Mouse (Mus musculus): ENCODE results near the gene Olfr1459. TPM values are rescaled to one million over a fixed set of nuclear protein-coding genes. Genes with fewer than 3 reads are reported as not detected.

Olfr1459 gene
- polyA plus RNA-seq (2015; fragmentation: Nextera tagmentation; extraction: Ambion mirVana), result not detected in 2 replicates

GRCm38 (mm10) chr19:13149449-13149848 lies at the start of gene Olfr1459:
Gene Olfr1459, minus strand, starts transcription at chr19:13149549.
- Histone ChIP-seq H3K27me3 (ENCODE audit: control insufficient read depth, insufficient read depth, low read depth, low read length) (no peaks in the 10 kb centered on the region), H3K9ac (ENCODE audit: low read depth, low read length) (no peak within 1 kb of the TSS), H3K4me1 (ENCODE audit: control insufficient read depth, insufficient read depth, low read length) (no peaks in the 10 kb centered on the region), H3K27ac (ENCODE audit: low read length) (no peak within 1 kb of the TSS), H3K4me3 (ENCODE audit: low read depth, low read length) (no peak within 1 kb of the TSS), H3K4me2 (ENCODE audit: low read length) (no peak within 1 kb of the TSS), H3K9me3 (replicated peaks; ENCODE audit: control insufficient read depth, low read length, poor library complexity, severe bottlenecking) (peaks cover 11% of the 10 kb centered on the region; the same call in 1 of the 2 replicates), H3K36me3 (ENCODE audit: control insufficient read depth, insufficient read depth, low read length) (no peaks in the 10 kb centered on the region)
- 71% methylated on average over 1 of the region's 1 CpGs for WGBS
- no peak for ATAC-seq

- no peaks in the 10 kb centered on the region for H3K36me3 ChIP-seq (ENCODE audit: control insufficient read depth, insufficient read depth, low read length)
- H3K4me2 ChIP-seq (ENCODE audit: low read length), result no peak within 1 kb of the TSS
- H3K4me3 ChIP-seq (ENCODE audit: low read depth, low read length), result no peak within 1 kb of the TSS
- WGBS, result 92% methylated on average over 1 of the region's 1 CpGs
- ATAC-seq, result no peak
- H3K4me1 ChIP-seq (ENCODE audit: control insufficient read depth, insufficient read depth, low read length), result no peaks in the 10 kb centered on the region
- peaks cover 5% of the 10 kb centered on the region; the same call in 1 of the 2 replicates for H3K9me3 ChIP-seq (replicated peaks; ENCODE audit: control insufficient read depth, low read length, poor library complexity, severe bottlenecking)
- no peaks in the 10 kb centered on the region for H3K27me3 ChIP-seq (ENCODE audit: control insufficient read depth, insufficient read depth, low read depth, low read length)
- H3K9ac ChIP-seq (ENCODE audit: low read depth, low read length), result no peak within 1 kb of the TSS
- no peak within 1 kb of the TSS for H3K27ac ChIP-seq (ENCODE audit: low read length)
These were observed 36.1 kb upstream of the Olfr1459 start, which contains the start of gene Olfr1462 for GRCm38 (mm10) chr19:13185434-13185833. Gene Olfr1462, plus strand, starts transcription at chr19:13185734.

- Histone ChIP-seq H3K36me3 (ENCODE audit: control insufficient read depth, insufficient read depth, low read length) (no peaks in the 10 kb centered on the region), H3K27me3 (ENCODE audit: control insufficient read depth, insufficient read depth, low read depth, low read length) (no peaks in the 10 kb centered on the region), H3K9me3 (replicated peaks; ENCODE audit: control insufficient read depth, low read length, poor library complexity, severe bottlenecking) (no peaks in the 10 kb centered on the region; the same call in 1 of the 2 replicates), H3K4me3 (ENCODE audit: low read depth, low read length) (no peak within 1 kb of the TSS), H3K4me1 (ENCODE audit: control insufficient read depth, insufficient read depth, low read length) (no peaks in the 10 kb centered on the region), H3K27ac (ENCODE audit: low read length) (no peak within 1 kb of the TSS), H3K9ac (ENCODE audit: low read depth, low read length) (no peak within 1 kb of the TSS), H3K4me2 (ENCODE audit: low read length) (no peak within 1 kb of the TSS)
- WGBS, result 33% methylated on average over 1 of the region's 1 CpGs
- no peak for ATAC-seq
These were observed 13.4 kb upstream of the Olfr1459 start, which contains the start of gene Olfr1461 for GRCm38 (mm10) chr19:13162700-13163099. Gene Olfr1461, plus strand, starts transcription at chr19:13163000.

- H3K27ac ChIP-seq (ENCODE audit: low read length), result no peak within 1 kb of the TSS
- no peak within 1 kb of the TSS for H3K4me2 ChIP-seq (ENCODE audit: low read length)
- H3K9me3 ChIP-seq (replicated peaks; ENCODE audit: control insufficient read depth, low read length, poor library complexity, severe bottlenecking), result peaks cover 11% of the 10 kb centered on the region; the same call in 1 of the 2 replicates
- H3K4me1 ChIP-seq (ENCODE audit: control insufficient read depth, insufficient read depth, low read length), result no peaks in the 10 kb centered on the region
- no peak within 1 kb of the TSS for H3K9ac ChIP-seq (ENCODE audit: low read depth, low read length)
- H3K27me3 ChIP-seq (ENCODE audit: control insufficient read depth, insufficient read depth, low read depth, low read length), result no peaks in the 10 kb centered on the region
- 89% methylated on average over 3 of the region's 3 CpGs for WGBS
- H3K36me3 ChIP-seq (ENCODE audit: control insufficient read depth, insufficient read depth, low read length), result no peaks in the 10 kb centered on the region
- no peak within 1 kb of the TSS for H3K4me3 ChIP-seq (ENCODE audit: low read depth, low read length)
- ATAC-seq, result no peak
These were observed 42.7 kb downstream of the Olfr1459 start, which contains the start of gene Olfr1458 for GRCm38 (mm10) chr19:13106675-13107074. Gene Olfr1458, minus strand, starts transcription at chr19:13106775.

GRCm38 (mm10) chr19:13097791-13098190 lies 51.6 kb downstream of the Olfr1459 start, which contains the start of gene Olfr1457:
Gene Olfr1457, minus strand, starts transcription at chr19:13097891.
- H3K4me2 ChIP-seq (ENCODE audit: low read length), result no peak within 1 kb of the TSS
- no peak within 1 kb of the TSS for H3K4me3 ChIP-seq (ENCODE audit: low read depth, low read length)
- no peak within 1 kb of the TSS for H3K9ac ChIP-seq (ENCODE audit: low read depth, low read length)
- H3K9me3 ChIP-seq (replicated peaks; ENCODE audit: control insufficient read depth, low read length, poor library complexity, severe bottlenecking), result peaks cover 11% of the 10 kb centered on the region; the same call in 1 of the 2 replicates
- no peaks in the 10 kb centered on the region for H3K36me3 ChIP-seq (ENCODE audit: control insufficient read depth, insufficient read depth, low read length)
- H3K27me3 ChIP-seq (ENCODE audit: control insufficient read depth, insufficient read depth, low read depth, low read length), result no peaks in the 10 kb centered on the region
- no peak within 1 kb of the TSS for H3K27ac ChIP-seq (ENCODE audit: low read length)
- no peaks in the 10 kb centered on the region for H3K4me1 ChIP-seq (ENCODE audit: control insufficient read depth, insufficient read depth, low read length)
- ATAC-seq, result no peak
- 64% methylated on average over 2 of the region's 2 CpGs for WGBS

- Histone ChIP-seq H3K9ac (ENCODE audit: low read depth, low read length) (no peak overlapping the region), H3K27me3 (ENCODE audit: control insufficient read depth, insufficient read depth, low read depth, low read length) (no peaks in the 10 kb centered on the region), H3K4me2 (ENCODE audit: low read length) (no peak overlapping the region), H3K4me3 (ENCODE audit: low read depth, low read length) (no peak overlapping the region), H3K36me3 (ENCODE audit: control insufficient read depth, insufficient read depth, low read length) (no peaks in the 10 kb centered on the region), H3K27ac (ENCODE audit: low read length) (no peak overlapping the region), H3K9me3 (replicated peaks; ENCODE audit: control insufficient read depth, low read length, poor library complexity, severe bottlenecking) (peaks cover 9% of the 10 kb centered on the region; the same call in 1 of the 2 replicates), H3K4me1 (ENCODE audit: control insufficient read depth, insufficient read depth, low read length) (no peaks in the 10 kb centered on the region)
- ATAC-seq, result no peak
- WGBS, result 78% methylated on average over 1 of the region's 1 CpGs
These were observed 55.4 kb downstream of the Olfr1459 start for GRCm38 (mm10) chr19:13093908-13094307.

Other genes starting within 250 kb of the Olfr1459 start
- gene Olfr1447, start 245.8 kb downstream of the Olfr1459 start, polyA plus RNA-seq (2015; fragmentation: Nextera tagmentation; extraction: Ambion mirVana), result not detected in 2 replicates
- gene Olfr1448, start 225.1 kb downstream of the Olfr1459 start, polyA plus RNA-seq (2015; fragmentation: Nextera tagmentation; extraction: Ambion mirVana), result not detected in 2 replicates
- gene Olfr1449, start 218.7 kb downstream of the Olfr1459 start, polyA plus RNA-seq (2015; fragmentation: Nextera tagmentation; extraction: Ambion mirVana), result not detected in 2 replicates
- gene Olfr1450, start 199.3 kb downstream of the Olfr1459 start, polyA plus RNA-seq (2015; fragmentation: Nextera tagmentation; extraction: Ambion mirVana), result not detected in 2 replicates
- not detected in 2 replicates for gene Olfr1451, start 154.5 kb downstream of the Olfr1459 start, polyA plus RNA-seq (2015; fragmentation: Nextera tagmentation; extraction: Ambion mirVana)
- not detected in 2 replicates for gene Olfr1453, start 121.2 kb downstream of the Olfr1459 start, polyA plus RNA-seq (2015; fragmentation: Nextera tagmentation; extraction: Ambion mirVana)
- not detected in 2 replicates for gene Olfr1454, start 88.9 kb downstream of the Olfr1459 start, polyA plus RNA-seq (2015; fragmentation: Nextera tagmentation; extraction: Ambion mirVana)
- gene Olfr1457, start 51.7 kb downstream of the Olfr1459 start, polyA plus RNA-seq (2015; fragmentation: Nextera tagmentation; extraction: Ambion mirVana), result not detected in 2 replicates
- not detected in 2 replicates for gene Olfr1458, start 42.8 kb downstream of the Olfr1459 start, polyA plus RNA-seq (2015; fragmentation: Nextera tagmentation; extraction: Ambion mirVana)
- gene Olfr1461, start 13.5 kb upstream of the Olfr1459 start, polyA plus RNA-seq (2015; fragmentation: Nextera tagmentation; extraction: Ambion mirVana), result not detected in 2 replicates
- not detected in 2 replicates for gene Olfr1462, start 36.2 kb upstream of the Olfr1459 start, polyA plus RNA-seq (2015; fragmentation: Nextera tagmentation; extraction: Ambion mirVana)
- not detected in 2 replicates for gene Olfr1463, start 81.8 kb upstream of the Olfr1459 start, polyA plus RNA-seq (2015; fragmentation: Nextera tagmentation; extraction: Ambion mirVana)
- not detected in 2 replicates for gene Olfr1465, start 166.0 kb upstream of the Olfr1459 start, polyA plus RNA-seq (2015; fragmentation: Nextera tagmentation; extraction: Ambion mirVana)
- gene Olfr1466, start 189.3 kb upstream of the Olfr1459 start, polyA plus RNA-seq (2015; fragmentation: Nextera tagmentation; extraction: Ambion mirVana), result not detected in 2 replicates
- gene Olfr1467, start 212.7 kb upstream of the Olfr1459 start, polyA plus RNA-seq (2015; fragmentation: Nextera tagmentation; extraction: Ambion mirVana), result not detected in 2 replicates

All from midbrain, embryonic 16.5 days (tissue).